8 mouse cellular contexts compared by ENCODE assay signal in the genomic region with DNA sequence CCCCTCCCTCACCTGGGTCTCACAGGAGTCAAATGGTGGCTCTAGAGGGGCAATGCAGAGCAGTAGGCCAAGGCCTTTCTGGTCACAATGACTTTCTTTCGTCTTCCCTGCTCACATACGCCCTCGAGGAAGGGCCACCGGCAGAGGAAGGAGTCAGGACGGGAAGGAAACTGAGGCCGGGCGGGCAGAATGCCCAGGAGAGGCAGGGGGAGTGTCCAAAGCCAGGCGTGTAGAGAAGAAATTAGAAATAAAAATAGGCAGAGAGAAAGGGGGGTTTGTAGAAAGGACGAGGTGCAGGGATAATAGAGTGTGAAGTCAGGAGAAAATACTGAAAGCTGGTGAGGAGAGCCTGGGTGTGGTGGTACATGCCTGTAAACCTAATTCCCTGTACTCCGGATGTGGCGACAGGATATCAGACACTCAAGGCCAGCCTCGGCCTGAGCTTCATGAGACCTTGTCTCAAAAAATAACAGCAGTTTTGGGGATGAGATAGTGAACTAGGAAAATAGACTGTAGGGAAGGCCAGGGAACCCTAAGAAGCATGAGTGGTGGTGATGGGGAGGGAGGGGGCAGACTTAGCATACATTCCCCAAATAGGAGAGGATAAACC. TPM values are rescaled to one million over a fixed set of nuclear protein-coding genes. Genes with fewer than 3 reads are reported as not detected.
A peak's percentile ranks its signal among the peaks of the same experiment; 100 is the strongest.
DNase-seq lines count a peak whose midpoint lies in the region; ATAC-seq lines count a peak whose summit lies in the region.

No protein-coding gene starts in this region.

- H3K27ac ChIP-seq in embryonic facial prominence, embryonic 15.5 days (replicated peaks): peak overlapping the region; percentile 81
- peak overlapping the region; percentile 22; the same call in 1 of the 2 replicates for H3K27ac ChIP-seq in hindbrain, embryonic 14.5 days
- H3K27ac ChIP-seq in lung, embryonic 15.5 days: peak overlapping the region; percentile 82

- H3K9me3 ChIP-seq in embryonic facial prominence, embryonic 15.5 days (replicated peaks): no peaks in the 10 kb centered on the region
- H3K9me3 ChIP-seq in hindbrain, embryonic 14.5 days (ENCODE audit: control insufficient read depth, low read length): no peaks in the 10 kb centered on the region
- no peaks in the 10 kb centered on the region for H3K9me3 ChIP-seq in lung, embryonic 15.5 days

- no peak overlapping the region for H3K9ac ChIP-seq in embryonic facial prominence, embryonic 15.5 days
- peak overlapping the region; percentile 57; the same call in 1 of the 2 replicates for H3K9ac ChIP-seq in hindbrain, embryonic 14.5 days
- H3K9ac ChIP-seq in lung, embryonic 15.5 days: peak overlapping the region; percentile 59

- peak overlapping the region; percentile 63 for H3K4me3 ChIP-seq in embryonic facial prominence, embryonic 15.5 days (replicated peaks)
- H3K4me3 ChIP-seq in hindbrain, embryonic 14.5 days (replicated peaks; ENCODE audit: low read length): peak overlapping the region; percentile 49
- peak overlapping the region; percentile 58 for H3K4me3 ChIP-seq in lung, embryonic 15.5 days

- H3K4me2 ChIP-seq in embryonic facial prominence, embryonic 15.5 days (replicated peaks): peak overlapping the region; percentile 97
- peak overlapping the region; percentile 94 for H3K4me2 ChIP-seq in hindbrain, embryonic 14.5 days (replicated peaks)
- peak overlapping the region; percentile 96 for H3K4me2 ChIP-seq in lung, embryonic 15.5 days

- ATAC-seq in embryonic facial prominence, embryonic 15.5 days (ENCODE audit: insufficient number of reproducible peaks, low FRiP score, low TSS enrichment, low read depth): no peak
- ATAC-seq in hindbrain, embryonic 14.5 days (ENCODE audit: low FRiP score): no peak
- no peak for ATAC-seq in lung, embryonic 15.5 days (ENCODE audit: borderline replicate concordance, extremely low read depth, low FRiP score, low TSS enrichment)

- H3K27me3 ChIP-seq in embryonic facial prominence, embryonic 15.5 days: peaks cover 6% of the 10 kb centered on the region; the same call in 1 of the 2 replicates
- peaks cover 14% of the 10 kb centered on the region; the same call in 1 of the 2 replicates for H3K27me3 ChIP-seq in hindbrain, embryonic 14.5 days (ENCODE audit: control insufficient read depth, insufficient read depth, low read length)
- no peaks in the 10 kb centered on the region for H3K27me3 ChIP-seq in lung, embryonic 15.5 days

- 48% methylated on average over 12 of the region's 12 CpGs for WGBS in embryonic facial prominence, embryonic 15.5 days
- 52% methylated on average over 12 of the region's 12 CpGs for WGBS in hindbrain, embryonic 14.5 days
- WGBS in lung, embryonic 15.5 days: 41% methylated on average over 12 of the region's 12 CpGs

- no peaks in the 10 kb centered on the region for H3K36me3 ChIP-seq in embryonic facial prominence, embryonic 15.5 days
- H3K36me3 ChIP-seq in hindbrain, embryonic 14.5 days (replicated peaks; ENCODE audit: control insufficient read depth, insufficient read depth): no peaks in the 10 kb centered on the region
- no peaks in the 10 kb centered on the region for H3K36me3 ChIP-seq in lung, embryonic 15.5 days

- H3K4me1 ChIP-seq in embryonic facial prominence, embryonic 15.5 days: peaks cover 56% of the 10 kb centered on the region
- H3K4me1 ChIP-seq in hindbrain, embryonic 14.5 days (replicated peaks; ENCODE audit: control insufficient read depth, insufficient read depth, low read length): peaks cover 10% of the 10 kb centered on the region; the same call in 1 of the 2 replicates
- H3K4me1 ChIP-seq in lung, embryonic 15.5 days: peaks cover 61% of the 10 kb centered on the region

- DNase-seq in cerebellum, adult 9-11 months: peak; percentile 20
- DNase-seq in cerebellum, adult 18-20 months: no peak
- no peak for DNase-seq in hindbrain, embryonic 14.5 days (ENCODE audit: low spot score)
- no peak for DNase-seq in urinary bladder, postnatal 10 days (ENCODE audit: low spot score)
- DNase-seq in urinary bladder, adult 2 months (ENCODE audit: low spot score): no peak
- DNase-seq in right cerebral cortex, postnatal 36 days (ENCODE audit: low spot score in 2 of 2): no peak

RNA-seq across cellular contexts. Expression of gene Phldb1, which starts 2.0 kb away (rescaled TPM):
- 38.6 and 39.0 TPM in 2 replicates for polyA plus RNA-seq in embryonic facial prominence, embryonic 15.5 days (2015; fragmentation: Nextera tagmentation; extraction: Ambion mirVana)
- 41.9 and 46.4 TPM in 2 replicates for polyA plus RNA-seq in hindbrain, embryonic 14.5 days (2014; fragmentation: Nextera tagmentation; extraction: Ambion mirVana)
- polyA plus RNA-seq in lung, embryonic 15.5 days (2015; fragmentation: Nextera tagmentation; extraction: Ambion mirVana): 26.6 and 33.2 TPM in 2 replicates
- 75.3 and 87.2 TPM in 2 replicates for polyA plus RNA-seq in urinary bladder, adult 2 months (2012; rRNA removed)

RNA-seq across cellular contexts. Expression of gene Arcn1, which starts 34.6 kb away (rescaled TPM):
- polyA plus RNA-seq in embryonic facial prominence, embryonic 15.5 days (2015; fragmentation: Nextera tagmentation; extraction: Ambion mirVana): 191 and 195 TPM in 2 replicates
- 148 and 169 TPM in 2 replicates for polyA plus RNA-seq in hindbrain, embryonic 14.5 days (2014; fragmentation: Nextera tagmentation; extraction: Ambion mirVana)
- polyA plus RNA-seq in lung, embryonic 15.5 days (2015; fragmentation: Nextera tagmentation; extraction: Ambion mirVana): 193 and 199 TPM in 2 replicates
- 64.2 and 77.2 TPM in 2 replicates for polyA plus RNA-seq in urinary bladder, adult 2 months (2012; rRNA removed)

RNA-seq across cellular contexts. Expression of gene Ift46, which starts 34.7 kb away (rescaled TPM):
- polyA plus RNA-seq in embryonic facial prominence, embryonic 15.5 days (2015; fragmentation: Nextera tagmentation; extraction: Ambion mirVana): 107 and 125 TPM in 2 replicates
- polyA plus RNA-seq in hindbrain, embryonic 14.5 days (2014; fragmentation: Nextera tagmentation; extraction: Ambion mirVana): 141 and 158 TPM in 2 replicates
- polyA plus RNA-seq in lung, embryonic 15.5 days (2015; fragmentation: Nextera tagmentation; extraction: Ambion mirVana): 93.2 and 99.1 TPM in 2 replicates
- 82.5 and 94.1 TPM in 2 replicates for polyA plus RNA-seq in urinary bladder, adult 2 months (2012; rRNA removed)

RNA-seq across cellular contexts. Expression of gene Treh, which starts 60.0 kb away (rescaled TPM):
- not detected in 2 replicates for polyA plus RNA-seq in embryonic facial prominence, embryonic 15.5 days (2015; fragmentation: Nextera tagmentation; extraction: Ambion mirVana)
- not detected in 2 replicates for polyA plus RNA-seq in hindbrain, embryonic 14.5 days (2014; fragmentation: Nextera tagmentation; extraction: Ambion mirVana)
- not detected in 2 replicates for polyA plus RNA-seq in lung, embryonic 15.5 days (2015; fragmentation: Nextera tagmentation; extraction: Ambion mirVana)
- polyA plus RNA-seq in urinary bladder, adult 2 months (2012; rRNA removed): not detected in 2 replicates

Comparison
In these comparisons a context has a peak if more than half of its experiments do, and no peak if none do; other contexts are left out.
1. H3K27ac ChIP-seq: peak in every context shown above with its lines; median percentile 82 in lung, embryonic 15.5 days; 81 in embryonic facial prominence, embryonic 15.5 days; 22 in hindbrain, embryonic 14.5 days.